Mouse (Mus musculus) myocyte (in vitro differentiated cells): Measurements from ENCODE around the gene Mn1. TPM values are rescaled to one million over a fixed set of nuclear protein-coding genes. Genes with fewer than 3 reads are reported as not detected.

Experiments
- H3K27me3 ChIP-seq: one replicate; pipeline ENCODE4 v1.6.1; 2011; ENCODE audit not compliant: control insufficient read depth, insufficient read depth, insufficient read length
- H3K36me3 ChIP-seq: one replicate; pipeline ENCODE4 v1.6.1; 2011; ENCODE audit not compliant: control insufficient read depth, insufficient read depth
- H3K4me2 ChIP-seq: one replicate; pipeline ENCODE4 v1.6.1; 2011; ENCODE audit warnings: low read depth, control low read depth
- H3K4me3 ChIP-seq: one replicate; pipeline ENCODE4 v1.5.1; 2011; ENCODE audit warnings: mild to moderate bottlenecking, control low read depth, moderate library complexity
- H3K79me2 ChIP-seq: one replicate; pipeline ENCODE4 v1.6.1; 2011; ENCODE audit not compliant: control insufficient read depth, insufficient read depth
- H3ac ChIP-seq: one replicate; pipeline ENCODE4 v1.6.1; 2011; ENCODE audit not compliant: control insufficient read depth, insufficient read length
- CEBPB ChIP-seq: IDR thresholded peaks from 2 replicates; pipeline ENCODE4 v1.6.1; 2011; ENCODE audit warnings: mild to moderate bottlenecking, moderate library complexity; ENCODE audit not compliant: poor library complexity, insufficient read depth, severe bottlenecking
- E2F4 ChIP-seq: IDR thresholded peaks from one replicate; pipeline ENCODE4 v1.6.1; 2011; ENCODE audit warnings: mild to moderate bottlenecking, control low read depth, moderate library complexity; ENCODE audit not compliant: insufficient read depth
- MAX ChIP-seq: IDR thresholded peaks from one replicate; pipeline ENCODE4 v1.6.1; 2011; ENCODE audit warnings: low read depth, mild to moderate bottlenecking, control low read depth
- MYOD1 ChIP-seq, 3 experiments: IDR thresholded peaks; one replicate each; pipeline ENCODE4 v1.6.1; 2011; ENCODE audit warnings: control low read depth in 2 of 3, low read depth in 2 of 3, mild to moderate bottlenecking in 2 of 3, moderate library complexity in 1 of 3; ENCODE audit not compliant: insufficient read length in 2 of 3, control insufficient read depth in 1 of 3
- MYOG ChIP-seq, 3 experiments: IDR thresholded peaks; one replicate each; pipeline ENCODE4 v1.6.1; 2011; ENCODE audit warnings: control low read depth in 2 of 3, low read depth in 2 of 3, mild to moderate bottlenecking in 2 of 3; ENCODE audit not compliant: insufficient read length in 2 of 3, control insufficient read depth in 1 of 3, insufficient read depth in 1 of 3
- POLR2A ChIP-seq: IDR thresholded peaks from one replicate; pipeline ENCODE4 v1.6.1; 2011; ENCODE audit warnings: low read depth, mild to moderate bottlenecking, control low read depth, moderate library complexity; ENCODE audit not compliant: insufficient read length
- POLR2AphosphoS2 ChIP-seq: IDR thresholded peaks from one replicate; pipeline ENCODE4 v1.6.1; 2011; ENCODE audit warnings: low read depth, control low read depth; ENCODE audit not compliant: insufficient read length
- REST ChIP-seq: IDR thresholded peaks from one replicate; pipeline ENCODE4 v1.6.1; 2011; ENCODE audit warnings: mild to moderate bottlenecking, control low read depth, moderate library complexity; ENCODE audit not compliant: insufficient read depth, insufficient read length
- SRF ChIP-seq: IDR thresholded peaks from one replicate; pipeline ENCODE4 v1.6.1; 2011; ENCODE audit warnings: low read depth; ENCODE audit not compliant: control insufficient read depth, insufficient read length
- TCF12 ChIP-seq: IDR thresholded peaks from one replicate; pipeline ENCODE4 v1.6.1; 2011; ENCODE audit warnings: mild to moderate bottlenecking, control low read depth; ENCODE audit not compliant: poor library complexity, insufficient read depth, severe bottlenecking
- TCF3 ChIP-seq: IDR thresholded peaks from one replicate; pipeline ENCODE4 v1.6.1; 2011; ENCODE audit warnings: low read depth, control low read depth; ENCODE audit not compliant: insufficient read length
- USF1 ChIP-seq: IDR thresholded peaks from one replicate; pipeline ENCODE4 v1.6.1; 2011; ENCODE audit warnings: low read depth, mild to moderate bottlenecking, control low read depth, moderate library complexity
- polyA plus RNA-seq: library from polyadenylated mRNA; unstranded; fragments of >200 nt; fragmentation: generic; extraction: Trizol; gene quantifications from one replicate; pipeline ENCODE4 v1.2.1, GENCODE M21; 2012; ENCODE audit warnings: missing spikeins

Gene Mn1
- polyA plus RNA-seq, 1 experiment, result 0.02 TPM

DNA sequence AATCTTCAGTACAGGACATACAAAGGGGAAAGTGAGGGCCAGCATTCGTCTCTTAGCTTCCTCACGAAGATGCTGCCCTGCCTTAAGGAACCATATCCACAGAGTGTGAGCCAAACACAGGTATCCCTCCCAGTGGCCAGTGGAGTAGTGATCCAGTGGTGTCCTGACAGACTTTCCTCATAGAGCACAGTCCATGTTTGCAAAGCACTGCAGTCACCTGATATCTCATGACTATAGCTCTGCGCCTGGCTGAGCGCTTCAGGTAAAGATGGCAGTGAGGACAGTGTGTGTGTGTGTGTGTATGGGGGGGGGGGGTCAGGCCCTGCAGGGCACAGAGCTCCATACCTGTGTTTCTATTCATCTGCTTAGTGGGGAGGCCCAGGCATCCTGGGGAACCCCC is 53.7 kb downstream of the Mn1 start:
- Histone ChIP-seq H3K79me2 (no peaks in the 10 kb centered on the region), H3K4me2 (no peak overlapping the region), H3K4me3 (no peak overlapping the region), H3K27me3 (peaks cover 10% of the 10 kb centered on the region), H3K36me3 (no peaks in the 10 kb centered on the region), H3ac (no peak overlapping the region)
- no peak for TF ChIP-seq REST

- TF ChIP-seq REST (no peak), CEBPB (no peak), MYOD1 (IDR thresholded peaks at IDR 0.05; ENCODE audit: control insufficient read depth in 1 of 3, insufficient read length in 2 of 3, low read depth in 2 of 3) (no peak), MAX (no peak), POLR2AphosphoS2 (no peak), SRF (no peak), E2F4 (no peak)
- Histone ChIP-seq H3K79me2 (no peaks in the 10 kb centered on the region), H3K4me3 (no peak overlapping the region), H3K4me2 (no peak overlapping the region), H3K27me3 (peaks cover 10% of the 10 kb centered on the region), H3ac (no peak overlapping the region), H3K36me3 (no peaks in the 10 kb centered on the region)
Measured at GRCm38 (mm10) chr5:111473425-111473824, 56.3 kb downstream of the Mn1 start.

DNA sequence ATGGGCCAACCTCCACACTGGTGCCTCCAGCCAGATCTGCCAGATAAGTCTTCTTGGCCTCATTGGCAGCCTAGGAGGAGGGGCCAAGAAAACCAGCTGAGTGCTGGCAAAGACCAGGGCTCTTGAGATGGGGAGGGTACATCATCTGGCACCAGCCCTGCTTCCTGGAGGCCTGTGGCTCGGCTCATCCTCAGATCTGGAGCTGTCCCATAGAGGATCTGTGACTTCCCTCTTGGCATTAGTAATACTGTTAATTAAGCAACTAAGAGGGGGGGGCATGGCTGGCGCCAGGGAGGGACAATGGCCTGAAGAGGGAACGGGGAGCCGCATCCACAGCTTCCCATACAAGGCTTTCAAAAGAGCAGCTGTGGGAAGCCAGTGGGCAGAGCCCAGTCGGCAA is 58.6 kb downstream of the Mn1 start:
- H3K4me2 ChIP-seq, result no peak overlapping the region
- H3K4me3 ChIP-seq, result no peak overlapping the region
- no peaks in the 10 kb centered on the region for H3K27me3 ChIP-seq
- no peak overlapping the region for H3ac ChIP-seq
- H3K36me3 ChIP-seq, result no peaks in the 10 kb centered on the region
- H3K79me2 ChIP-seq, result no peaks in the 10 kb centered on the region
- no peak for TF ChIP-seq CEBPB
- no peak for TF ChIP-seq USF1
- no peak for TF ChIP-seq REST
- no peak for TF ChIP-seq POLR2AphosphoS2
- TF ChIP-seq POLR2A, result no peak
- TF ChIP-seq TCF12, result no peak
- TF ChIP-seq MYOD1 (IDR thresholded peaks at IDR 0.05; ENCODE audit: control insufficient read depth in 1 of 3, insufficient read length in 2 of 3, low read depth in 2 of 3), result no peak
- no peak for TF ChIP-seq MYOG (IDR thresholded peaks at IDR 0.05; ENCODE audit: control insufficient read depth in 1 of 3, insufficient read depth in 1 of 3, insufficient read length in 2 of 3, low read depth in 2 of 3)
- TF ChIP-seq TCF3, result no peak
- TF ChIP-seq MAX, result no peak
- no peak for TF ChIP-seq SRF
- no peak for TF ChIP-seq E2F4

DNA sequence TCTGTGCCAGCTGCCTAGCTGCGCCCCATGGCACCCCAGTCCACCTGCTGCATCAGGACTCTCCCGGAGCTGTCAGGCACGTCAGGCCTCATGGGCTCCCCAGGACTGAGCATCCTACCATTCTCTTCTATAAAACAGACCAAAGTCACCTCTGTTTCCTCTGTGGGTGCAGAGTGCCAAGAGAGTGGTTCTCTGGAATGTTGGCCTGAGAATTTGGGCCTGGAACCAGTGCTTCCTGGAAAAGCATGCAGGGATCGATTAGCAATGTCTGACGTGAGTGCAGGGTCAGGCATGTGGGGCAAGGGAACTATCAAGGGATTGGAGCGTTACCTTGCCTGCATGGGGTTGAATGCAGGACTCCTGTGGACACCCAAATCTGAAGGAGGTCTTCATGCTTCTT is 59.0 kb downstream of the Mn1 start:
- Histone ChIP-seq H3ac (no peak overlapping the region), H3K27me3 (no peaks in the 10 kb centered on the region), H3K4me3 (no peak overlapping the region), H3K4me2 (no peak overlapping the region), H3K36me3 (no peaks in the 10 kb centered on the region), H3K79me2 (no peaks in the 10 kb centered on the region)
- no peak for TF ChIP-seq USF1
- no peak for TF ChIP-seq E2F4
- no peak for TF ChIP-seq POLR2A
- no peak for TF ChIP-seq TCF12

- Histone ChIP-seq H3K79me2 (no peaks in the 10 kb centered on the region), H3K36me3 (no peaks in the 10 kb centered on the region), H3ac (no peak overlapping the region), H3K4me2 (no peak overlapping the region), H3K4me3 (no peak overlapping the region), H3K27me3 (no peaks in the 10 kb centered on the region)
- no peak for TF ChIP-seq MYOG (IDR thresholded peaks at IDR 0.05; ENCODE audit: control insufficient read depth in 1 of 3, insufficient read depth in 1 of 3, insufficient read length in 2 of 3, low read depth in 2 of 3)
- TF ChIP-seq USF1, result no peak
- TF ChIP-seq E2F4, result no peak
- no peak for TF ChIP-seq MAX
- no peak for TF ChIP-seq CEBPB
- TF ChIP-seq POLR2AphosphoS2, result no peak
- no peak for TF ChIP-seq MYOD1 (IDR thresholded peaks at IDR 0.05; ENCODE audit: control insufficient read depth in 1 of 3, insufficient read length in 2 of 3, low read depth in 2 of 3)
- TF ChIP-seq TCF3, result no peak
- no peak for TF ChIP-seq REST
- TF ChIP-seq SRF, result no peak
- TF ChIP-seq TCF12, result no peak
- TF ChIP-seq POLR2A, result no peak
Measured at GRCm38 (mm10) chr5:111485907-111486306, 68.7 kb downstream of the Mn1 start.
